Mouse (Mus musculus): ENCODE results near the gene Fam173a. TPM values are rescaled to one million over a fixed set of nuclear protein-coding genes. Genes with fewer than 3 reads are reported as not detected.

Gene Fam173a
- 10 to 100 TPM; 89.1 to 93.5 TPM for total RNA-seq (2021)
- long read RNA-seq, experiment 1, transcript Fam173a-205 (3 exons, 1,886 nt), result minor isoform, 30 of 105 reads
- long read RNA-seq, experiment 1, transcript Fam173a-201 (5 exons, 1,321 nt), result major isoform, 61 of 105 reads
- long read RNA-seq, experiment 1, partial matches to known transcripts, result 2 of 105 reads
- long read RNA-seq, experiment 1, other reads (novel, unspliced or antisense), result 6 of 105 reads
- long read RNA-seq, experiment 2, transcript Fam173a-201 (5 exons, 1,321 nt), result major isoform, 39 of 89 reads
- long read RNA-seq, experiment 2, transcript Fam173a-205 (3 exons, 1,886 nt), result minor isoform, 27 of 89 reads
- long read RNA-seq, experiment 2, transcript Fam173a-202 (4 exons, 1,267 nt), result minor isoform, 8 of 89 reads
- long read RNA-seq, experiment 2, partial matches to known transcripts, result 3 of 89 reads
- long read RNA-seq, experiment 2, other reads (novel, unspliced or antisense), result 9 of 89 reads

DNA sequence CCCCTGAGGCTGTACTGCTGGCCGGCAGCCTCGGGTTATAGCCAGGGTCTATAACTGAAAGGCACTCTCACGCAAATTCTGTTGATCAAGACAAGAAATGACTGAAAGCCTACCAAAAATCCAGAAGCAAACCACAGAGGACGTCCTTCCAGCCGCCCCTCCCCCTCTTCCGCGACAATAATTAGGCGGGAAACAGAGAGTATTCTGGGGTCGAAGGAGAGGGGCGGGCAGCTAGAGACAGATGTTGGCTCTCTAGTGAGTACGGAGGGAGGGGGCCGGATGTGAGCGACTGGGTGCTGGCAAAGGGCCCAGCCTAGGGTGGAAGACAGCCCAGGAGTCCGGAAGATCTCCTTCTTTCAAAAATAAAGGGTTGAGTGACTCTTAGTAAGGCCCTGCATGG lies at the start of gene Fam173a:
Gene Fam173a, minus strand, starts transcription at position 287 of the 400 bp plus-strand sequence.
- DNase-seq (ENCODE audit: low spot score in 2 of 2), result peak in 1 of 2 experiments; percentile 68

- DNase-seq (ENCODE audit: low spot score in 2 of 2), result no peak
These were observed 48.6 kb upstream of the Fam173a start, which contains the start of gene Gm20683 for GRCm38 (mm10) chr17:25841117-25841880. Gene Gm20683 (minus strand): TSS chr17:25841763.

DNA sequence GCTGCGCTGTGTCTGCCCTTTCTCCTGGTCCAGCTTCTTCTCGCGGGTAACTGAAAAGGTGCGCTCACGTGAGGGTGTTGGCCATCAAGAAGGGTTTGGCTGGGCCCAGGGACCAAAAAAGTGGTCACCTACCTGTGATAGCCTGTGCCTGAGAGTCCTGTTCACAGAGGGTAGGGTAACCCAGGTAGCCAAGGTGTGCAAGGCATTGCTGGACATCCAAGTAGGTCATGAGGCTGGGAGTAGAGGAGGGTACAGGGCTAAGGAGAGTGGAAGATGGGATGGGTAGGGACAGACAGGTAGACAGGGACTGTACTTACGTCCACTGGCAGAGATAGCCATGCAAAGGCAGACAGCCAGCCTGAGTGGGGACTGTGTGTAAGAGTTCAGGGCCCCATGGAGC lies 47.8 kb upstream of the Fam173a start:
- DNase-seq (ENCODE audit: low spot score in 2 of 2), result no peak

GRCm38 (mm10) chr17:25839455-25840235 lies 46.9 kb upstream of the Fam173a start:
- no peak for DNase-seq (ENCODE audit: low spot score in 2 of 2)

DNA sequence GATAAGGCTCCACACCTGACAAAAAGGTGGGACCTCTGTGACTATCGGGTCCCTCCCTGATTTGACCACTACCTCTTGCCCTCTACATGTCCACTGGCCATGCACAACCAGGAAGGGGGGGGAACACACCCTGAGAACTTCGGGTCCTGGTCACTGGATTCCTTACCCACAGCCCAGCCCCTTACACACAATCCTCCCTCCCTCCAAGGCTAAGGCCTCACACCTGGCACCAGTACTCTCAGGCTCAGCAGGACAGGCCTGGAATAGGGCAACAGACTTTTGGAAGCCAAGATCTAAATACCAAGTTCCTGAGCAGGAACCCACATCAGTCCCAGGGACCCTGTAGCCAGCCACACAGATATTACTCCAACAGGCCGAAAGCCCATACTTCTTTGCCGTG lies 46.2 kb upstream of the Fam173a start:
- no peak for DNase-seq (ENCODE audit: low spot score in 2 of 2)

DNA sequence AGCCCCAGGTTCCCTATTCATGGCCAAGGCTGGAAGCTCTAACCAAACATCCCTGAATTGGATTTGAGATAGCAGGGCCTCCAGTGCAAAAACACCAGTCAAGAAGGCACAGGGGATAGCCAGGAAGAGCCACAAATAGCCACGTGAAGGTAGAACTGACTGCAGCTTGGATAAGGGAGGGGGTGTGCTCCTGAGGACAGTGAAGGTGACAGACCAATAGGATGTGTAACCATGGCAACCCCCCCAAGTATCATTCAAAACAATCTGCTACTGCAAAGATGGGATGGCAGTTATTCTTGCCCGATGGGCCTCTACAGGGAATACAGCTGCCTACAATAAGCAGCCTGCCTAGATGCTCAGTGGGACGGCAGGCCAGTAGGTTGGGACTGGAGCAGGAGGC lies 44.8 kb upstream of the Fam173a start:
- DNase-seq (ENCODE audit: low spot score in 2 of 2), result no peak

DNA sequence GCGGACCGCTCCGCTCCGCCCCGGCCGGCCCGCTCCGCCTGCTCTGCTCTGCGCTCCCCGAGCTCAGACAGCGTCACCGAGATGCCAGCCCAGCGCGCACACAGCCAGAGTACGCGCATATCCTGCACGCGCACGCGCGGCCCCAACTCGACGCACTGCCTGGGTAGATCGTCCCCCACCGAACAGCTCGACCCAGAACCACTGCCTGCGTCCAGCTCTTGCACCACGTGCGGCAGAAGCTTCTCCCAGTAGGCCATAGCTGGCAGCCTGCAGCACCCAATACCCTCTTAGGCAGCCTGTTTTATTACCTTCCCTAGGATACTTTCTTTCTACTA lies 44.3 kb upstream of the Fam173a start, which contains the start of gene Rhbdl1:
Gene Rhbdl1, minus strand, starts transcription at position 220 of the 335 bp plus-strand sequence.
- DNase-seq (ENCODE audit: low spot score in 2 of 2), result peak; percentile 54 to 65

DNA sequence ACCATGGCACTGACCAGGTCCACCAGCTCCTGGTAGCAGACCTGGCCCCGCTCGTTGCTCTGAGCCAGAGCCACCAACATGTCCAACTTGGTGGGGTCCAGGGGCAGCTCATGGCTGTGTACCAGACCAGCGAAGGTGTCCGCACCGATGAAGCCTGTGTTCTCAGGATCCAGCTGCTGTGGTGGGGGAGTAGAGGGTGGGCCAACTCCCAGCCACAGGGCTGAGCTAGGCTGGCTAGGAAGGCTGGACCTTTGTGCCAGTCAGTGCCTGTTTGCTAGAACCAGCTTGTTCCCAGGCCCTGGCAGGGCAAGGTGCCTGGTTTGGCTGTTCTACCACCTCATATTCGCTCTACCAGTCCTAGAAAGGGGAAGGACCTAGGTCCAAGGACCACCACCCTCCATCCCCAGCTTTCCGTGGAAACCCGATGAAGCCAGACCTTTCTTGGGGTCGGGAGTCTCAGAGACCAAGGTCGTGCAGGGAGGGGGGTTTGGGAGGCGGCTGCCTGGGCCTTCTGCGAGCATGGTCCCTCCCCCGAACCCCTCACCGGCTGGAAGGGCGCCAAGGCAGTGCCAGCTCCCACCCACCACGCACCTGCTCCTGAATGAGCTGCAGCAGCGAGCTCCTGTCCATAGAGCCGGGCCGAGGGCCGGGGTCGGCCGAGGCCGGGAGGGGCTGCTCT lies 43.8 kb upstream of the Fam173a start:
- no peak for DNase-seq (ENCODE audit: low spot score in 2 of 2)

- DNase-seq (ENCODE audit: low spot score in 2 of 2), result no peak
These were observed 43.1 kb upstream of the Fam173a start for GRCm38 (mm10) chr17:25835816-25836215.

DNA sequence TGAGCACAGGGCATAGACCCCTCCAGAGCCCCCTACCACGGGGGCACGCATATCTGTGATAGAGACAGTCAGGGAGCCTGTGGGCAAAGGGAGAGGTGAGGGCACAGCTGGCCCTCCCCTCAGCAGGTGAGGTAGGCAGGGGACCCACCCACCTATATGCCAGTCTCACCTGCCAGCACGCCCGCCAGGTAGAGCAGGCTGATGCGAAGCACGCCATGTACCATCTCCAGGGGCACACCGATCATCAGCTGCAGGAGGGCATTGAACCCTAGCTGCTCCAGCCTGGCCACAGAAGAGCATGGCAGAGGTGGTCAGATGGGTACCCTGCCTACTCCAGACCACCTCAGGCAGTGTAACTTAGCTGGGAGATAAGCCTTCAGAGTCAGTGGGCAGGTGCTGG lies 42.6 kb upstream of the Fam173a start:
- no peak for DNase-seq (ENCODE audit: low spot score in 2 of 2)

GRCm38 (mm10) chr17:25834595-25835222 lies 42.0 kb upstream of the Fam173a start:
- no peak for DNase-seq (ENCODE audit: low spot score in 2 of 2)

GRCm38 (mm10) chr17:25833961-25834594 lies 41.4 kb upstream of the Fam173a start:
- no peak for DNase-seq (ENCODE audit: low spot score in 2 of 2)

DNA sequence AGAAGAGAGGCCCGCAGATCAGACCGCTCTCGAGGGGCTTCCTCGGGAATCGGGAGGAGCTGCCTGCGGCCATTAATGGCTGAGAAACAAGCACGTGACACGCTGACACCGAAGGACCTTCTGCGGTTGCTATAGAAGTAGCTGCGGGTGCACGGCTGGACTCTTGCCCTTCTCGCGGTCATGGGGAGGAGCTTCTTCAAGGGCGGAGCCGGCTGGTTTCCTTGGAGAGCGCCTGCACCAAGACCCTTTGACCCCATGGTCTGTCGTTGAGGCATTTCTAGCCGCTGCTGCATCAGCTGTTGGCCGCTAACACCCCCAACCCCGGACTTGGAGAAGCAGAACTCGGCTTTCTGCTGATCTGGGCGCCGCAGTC lies 40.6 kb upstream of the Fam173a start, which contains the start of gene Stub1:
Gene Stub1, minus strand, starts transcription at position 114 of the 373 bp plus-strand sequence.
- peak in 1 of 2 experiments; percentile 62 for DNase-seq (ENCODE audit: low spot score in 2 of 2)

DNA sequence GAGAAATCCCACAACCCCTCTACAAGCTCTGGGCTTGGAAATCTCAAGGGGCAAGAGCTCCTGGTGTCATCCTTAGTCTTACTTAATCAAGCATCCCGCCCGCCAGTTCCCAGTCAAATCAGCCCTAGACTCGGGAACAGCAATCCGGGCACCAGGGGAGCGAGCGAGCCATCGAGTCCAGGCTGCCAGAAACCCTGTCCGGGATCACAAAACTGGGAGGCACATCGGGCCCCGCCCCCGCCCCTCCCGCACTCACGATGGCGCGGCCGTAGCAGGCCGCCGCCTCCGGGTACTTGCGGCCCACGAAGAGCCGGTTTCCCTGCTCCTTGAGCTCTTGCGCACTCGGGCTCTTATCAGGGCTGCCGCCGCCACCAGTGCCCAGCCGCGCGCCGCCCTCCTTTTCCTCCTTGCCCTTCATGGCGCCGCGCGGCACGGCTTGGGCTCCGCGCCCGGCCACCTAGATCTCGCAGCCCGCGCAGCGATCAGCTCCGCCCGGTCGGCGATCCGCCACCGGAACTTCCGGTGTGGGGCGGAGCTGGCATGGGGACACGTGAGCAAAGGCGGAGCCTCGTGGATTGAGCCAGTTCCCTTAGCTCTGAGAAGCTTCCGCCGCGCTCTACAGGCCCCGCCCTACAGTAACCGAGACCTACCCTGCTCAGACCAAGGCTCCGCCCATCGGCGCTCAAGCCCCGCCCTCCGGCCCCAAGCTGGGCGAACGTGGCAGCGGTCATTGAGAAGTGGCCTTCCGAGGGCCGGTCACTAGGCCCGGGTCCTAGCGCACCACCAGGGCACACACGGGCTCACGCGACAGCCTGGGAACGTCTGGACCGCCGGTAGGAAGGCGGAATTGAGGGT lies 40.0 kb upstream of the Fam173a start:
- peak; percentile 97 to 99 for DNase-seq (ENCODE audit: low spot score in 2 of 2)

DNA sequence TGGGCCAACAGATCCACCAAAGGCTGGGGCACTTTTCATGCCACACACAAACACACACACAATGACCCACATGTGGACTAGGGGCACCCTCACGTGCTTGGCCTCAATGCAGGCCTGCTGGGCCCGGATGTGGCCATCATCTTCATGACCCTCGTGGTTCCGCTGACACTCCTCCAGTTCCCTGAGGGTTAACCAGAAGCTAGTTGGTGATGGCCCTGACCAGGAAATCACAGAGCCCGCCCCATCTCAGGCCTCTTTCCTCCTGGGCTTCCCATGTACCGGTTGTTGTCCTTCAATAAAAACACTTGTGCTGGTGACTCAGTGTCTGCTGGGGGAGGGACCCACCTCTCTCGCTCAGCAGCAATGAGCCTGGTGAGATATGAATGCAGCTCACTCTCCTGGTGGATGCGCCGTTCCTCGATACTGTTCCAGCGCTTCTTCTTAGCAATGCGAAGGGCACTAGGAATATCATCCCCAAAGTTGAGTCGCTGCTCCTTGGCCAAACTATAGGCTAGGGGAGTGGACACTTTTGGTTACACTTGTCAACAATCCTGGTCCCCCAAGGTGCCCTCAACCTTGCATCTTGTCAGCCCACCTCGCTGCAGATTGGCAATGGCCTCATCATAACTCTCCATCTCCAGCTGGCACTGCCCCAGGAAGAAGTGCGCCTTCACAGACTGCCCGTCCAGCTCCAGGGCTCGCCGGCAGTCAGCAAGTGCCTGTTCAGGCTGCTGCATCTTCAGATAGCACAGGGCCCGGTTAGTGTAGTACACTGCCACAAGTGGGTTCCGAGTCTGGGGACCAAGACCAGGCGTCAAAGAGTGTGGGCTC lies 39.0 kb upstream of the Fam173a start:
- DNase-seq (ENCODE audit: low spot score in 2 of 2), result no peak

- DNase-seq (ENCODE audit: low spot score in 2 of 2), result no peak
These were observed 38.2 kb upstream of the Fam173a start for GRCm38 (mm10) chr17:25830806-25831431.

DNA sequence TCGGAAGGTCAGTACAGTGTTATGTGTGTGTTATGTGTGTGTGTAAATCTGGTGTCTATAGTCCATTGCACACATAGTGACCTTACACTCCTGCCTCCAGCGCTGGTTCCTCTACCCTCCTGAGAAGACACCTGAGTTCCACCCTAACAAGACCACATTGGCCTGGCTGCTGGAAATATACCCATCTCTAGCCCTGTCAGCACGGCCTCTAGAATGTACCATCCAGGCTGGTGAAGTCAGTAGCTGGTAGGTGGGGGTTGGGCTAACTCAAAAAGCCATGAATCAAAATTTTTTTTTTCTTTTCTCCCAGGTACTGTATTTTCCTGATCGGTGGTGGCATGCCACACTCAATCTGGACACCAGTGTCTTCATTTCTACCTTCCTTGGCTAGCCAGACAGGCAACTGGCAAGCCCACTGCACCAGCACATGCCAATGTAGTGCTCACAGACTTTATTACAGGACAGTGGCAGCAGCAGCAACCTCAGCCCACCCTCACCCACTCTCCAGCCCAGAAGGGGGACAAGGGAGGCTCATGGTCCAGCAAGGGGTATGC lies 37.6 kb upstream of the Fam173a start:
- no peak for DNase-seq (ENCODE audit: low spot score in 2 of 2)

Measured in adrenal gland, postnatal 4 days (tissue).